Mouse (Mus musculus) hindbrain, embryonic 14.5 days (tissue): ENCODE results near the gene Taf1. TPM values are rescaled to one million over a fixed set of nuclear protein-coding genes. Genes with fewer than 3 reads are reported as not detected.

ENCODE experiments used
- ATAC-seq: fragments of 200-750 bp; cut with Nextera tagmentation; 2 replicates; pipeline ENCODE4 v1.8.0; 2017; ENCODE audit warnings: moderate number of reproducible peaks, mild to moderate bottlenecking, moderate TSS enrichment, moderate library complexity; ENCODE audit not compliant: low FRiP score
- DNase-seq: peaks from one replicate; pipeline ENCODE4 v3.0.0-alpha.2; 2015; ENCODE audit warnings: low spot score
- H3K27ac ChIP-seq: fragments of 300-500 bp; sonication (generic); 2 replicates; pipeline ENCODE4 v1.5.1; 2014; ENCODE audit warnings: mild to moderate bottlenecking, moderate library complexity
- H3K27me3 ChIP-seq: fragments of 300-500 bp; sonication (generic); 2 replicates; pipeline ENCODE4 v1.6.1; 2014; ENCODE audit warnings: mild to moderate bottlenecking, low read length, mixed read lengths; ENCODE audit not compliant: control insufficient read depth, insufficient read depth
- H3K36me3 ChIP-seq: fragments of 300-500 bp; sonication (generic); replicated peaks from 2 replicates; pipeline ENCODE4 v1.6.1; 2014; ENCODE audit not compliant: control insufficient read depth, insufficient read depth
- H3K4me1 ChIP-seq: fragments of 300-500 bp; sonication (generic); replicated peaks from 2 replicates; pipeline ENCODE4 v1.6.1; 2014; ENCODE audit warnings: antibody characterized with exemption, low read length, mixed read lengths; ENCODE audit not compliant: control insufficient read depth, insufficient read depth
- H3K4me2 ChIP-seq: fragments of 300-500 bp; sonication (generic); replicated peaks from 2 replicates; pipeline ENCODE4 v1.6.1; 2014; ENCODE audit warnings: mild to moderate bottlenecking, moderate library complexity
- H3K4me3 ChIP-seq: fragments of 300-500 bp; sonication (generic); replicated peaks from 2 replicates; pipeline ENCODE4 v1.5.1; 2014; ENCODE audit warnings: mild to moderate bottlenecking, low read length
- H3K9ac ChIP-seq: fragments of 300-500 bp; sonication (generic); 2 replicates; pipeline ENCODE4 v1.6.1; 2014
- H3K9me3 ChIP-seq: fragments of 300-500 bp; sonication (generic); 2 replicates; pipeline ENCODE4 v1.6.1; 2016; ENCODE audit warnings: low read length; ENCODE audit not compliant: control insufficient read depth
- WGBS: fragments of 180-500 bp; shearing (Covaris S2); extraction: QIAGEN DNeasy Blood & Tissue Kit; methylation state at CpG from one replicate; pipeline ENCODE4 v1.1.7; 2014; 5-methylcytosine and 5-hydroxymethylcytosine counted together
- polyA plus RNA-seq: library from polyadenylated mRNA; unstranded; fragments of >200 nt; fragmentation: Nextera tagmentation; extraction: Ambion mirVana; gene quantifications from 2 replicates; pipeline ENCODE4 v1.2.1, GENCODE M21; 2014

Taf1 gene
- polyA plus RNA-seq, 1 experiment from 2014 or later = 18.3 TPM

DNA sequence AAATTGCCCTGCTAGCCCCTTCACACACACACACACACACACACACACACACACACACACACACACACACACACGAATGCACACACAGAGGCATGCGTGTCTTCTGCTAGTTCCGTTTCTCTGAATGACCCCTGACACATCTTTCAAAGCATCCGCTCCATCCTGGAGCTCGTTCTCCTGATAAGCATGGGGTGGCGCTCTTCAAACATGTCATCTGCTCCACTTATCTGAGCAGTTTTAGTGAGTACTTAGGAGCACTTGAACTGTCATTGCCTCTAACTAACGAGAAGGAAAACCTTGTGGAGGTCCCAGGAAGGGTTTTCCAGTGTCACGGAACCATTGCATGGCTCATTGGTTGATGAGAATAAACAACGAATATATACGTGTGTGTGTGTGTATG lies 85.4 kb downstream of the Taf1 start:
- H3K9me3 ChIP-seq = no peaks in the 10 kb centered on the region
- no peaks in the 10 kb centered on the region for H3K36me3 ChIP-seq
- H3K4me3 ChIP-seq = no peak overlapping the region
- H3K4me2 ChIP-seq = no peak overlapping the region
- no peak overlapping the region for H3K27ac ChIP-seq
- H3K4me1 ChIP-seq = no peaks in the 10 kb centered on the region
- no peaks in the 10 kb centered on the region for H3K27me3 ChIP-seq
- DNase-seq = no peak
- WGBS = 76% methylated on average over 10 of the region's 10 CpGs
- ATAC-seq = no peak
- no peak overlapping the region for H3K9ac ChIP-seq

DNA sequence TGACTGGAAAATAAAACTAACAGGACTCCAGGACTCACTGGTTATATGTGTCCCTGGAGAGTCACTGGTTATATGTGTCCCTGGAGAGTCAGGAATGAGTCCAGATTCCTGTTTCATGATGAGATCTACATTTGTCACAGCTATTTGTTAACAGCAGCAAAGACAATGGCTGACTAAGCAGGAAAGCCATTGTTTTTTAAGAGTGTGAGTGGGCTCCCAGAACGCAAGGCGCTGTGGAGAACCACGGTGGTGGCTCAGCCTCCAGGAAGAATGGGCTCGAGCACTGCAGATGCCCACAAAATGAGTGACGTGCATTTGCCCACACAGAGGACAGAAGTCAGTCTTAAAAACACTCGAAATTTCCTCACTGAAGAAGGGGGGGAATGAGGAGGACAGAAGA lies 87.8 kb downstream of the Taf1 start:
- Histone ChIP-seq H3K36me3 (no peaks in the 10 kb centered on the region), H3K4me3 (no peak overlapping the region), H3K9ac (no peak overlapping the region), H3K27ac (no peak overlapping the region), H3K4me2 (no peak overlapping the region), H3K9me3 (no peaks in the 10 kb centered on the region), H3K4me1 (no peaks in the 10 kb centered on the region), H3K27me3 (no peaks in the 10 kb centered on the region)
- ATAC-seq (no peak), DNase-seq (no peak)
- WGBS = 56% methylated on average over 6 of the region's 6 CpGs

DNA sequence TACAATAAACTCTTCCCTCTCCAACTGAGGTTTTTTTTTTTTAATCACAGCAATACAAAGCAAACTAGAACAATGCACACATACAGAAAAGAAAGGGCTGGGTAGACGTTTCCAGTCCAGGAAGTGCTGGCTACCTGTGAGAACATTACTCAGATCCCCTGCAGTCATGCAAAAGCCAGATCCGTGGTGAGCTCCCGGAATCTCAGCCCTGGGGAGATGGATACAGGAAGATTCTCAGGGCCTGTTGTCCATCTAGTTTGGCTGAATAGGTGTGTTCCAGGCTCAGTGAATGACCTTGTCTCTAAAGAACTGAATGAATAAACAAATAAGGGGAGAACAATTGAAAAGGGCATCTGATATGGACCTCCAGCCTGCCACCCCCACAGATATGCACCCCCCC lies 90.0 kb downstream of the Taf1 start:
- H3K9me3 ChIP-seq = no peaks in the 10 kb centered on the region
- ATAC-seq (no peak), DNase-seq (no peak)
- no peaks in the 10 kb centered on the region for H3K4me1 ChIP-seq
- H3K4me2 ChIP-seq = no peak overlapping the region
- no peak overlapping the region for H3K9ac ChIP-seq
- 49% methylated on average over 3 of the region's 3 CpGs for WGBS
- H3K27me3 ChIP-seq = no peaks in the 10 kb centered on the region
- no peak overlapping the region for H3K4me3 ChIP-seq
- H3K27ac ChIP-seq = no peak overlapping the region
- no peaks in the 10 kb centered on the region for H3K36me3 ChIP-seq

DNA sequence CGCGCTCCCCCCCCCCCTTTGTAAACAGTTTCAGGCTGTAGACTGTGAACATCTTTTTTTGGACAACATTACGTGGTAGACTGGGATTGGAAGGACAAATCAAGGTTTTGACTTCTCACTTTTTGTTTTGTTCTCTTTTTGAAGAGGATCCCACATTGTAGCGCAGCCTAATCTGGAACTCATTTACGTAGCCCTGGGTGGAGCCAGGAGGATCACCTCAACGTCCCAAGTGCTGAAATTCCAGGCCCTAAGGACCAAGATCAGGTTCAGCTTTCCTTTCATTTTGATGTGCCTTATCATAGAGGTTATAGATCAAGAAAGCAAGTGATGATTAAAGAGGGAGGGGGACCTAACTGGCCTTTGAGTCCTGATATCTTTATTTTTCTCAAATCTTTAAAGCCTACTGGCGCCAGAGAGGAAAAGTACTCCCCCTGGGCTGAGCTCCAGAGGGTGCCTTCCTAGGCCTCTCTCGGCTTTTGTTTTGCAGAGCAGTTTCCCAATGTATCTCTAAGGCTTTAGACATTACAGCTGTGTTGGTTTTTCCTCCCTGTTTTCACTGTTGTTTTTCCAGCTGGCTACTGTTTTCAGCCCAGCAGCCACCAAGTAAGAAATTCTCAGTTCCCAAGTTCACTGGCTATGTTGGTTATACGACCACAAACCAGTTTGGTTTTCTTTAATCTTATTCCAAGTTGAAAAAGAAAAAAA lies 104.4 kb downstream of the Taf1 start:
- no peaks in the 10 kb centered on the region for H3K9me3 ChIP-seq
- 32% methylated on average over 7 of the region's 9 CpGs for WGBS
- H3K27ac ChIP-seq = no peak overlapping the region
- peaks cover 11% of the 10 kb centered on the region; the same call in 1 of the 2 replicates for H3K27me3 ChIP-seq
- DNase-seq (no peak), ATAC-seq (no peak)
- no peaks in the 10 kb centered on the region for H3K36me3 ChIP-seq
- no peak overlapping the region for H3K4me2 ChIP-seq
- H3K4me1 ChIP-seq = no peaks in the 10 kb centered on the region
- no peak overlapping the region for H3K9ac ChIP-seq
- no peak overlapping the region for H3K4me3 ChIP-seq

DNA sequence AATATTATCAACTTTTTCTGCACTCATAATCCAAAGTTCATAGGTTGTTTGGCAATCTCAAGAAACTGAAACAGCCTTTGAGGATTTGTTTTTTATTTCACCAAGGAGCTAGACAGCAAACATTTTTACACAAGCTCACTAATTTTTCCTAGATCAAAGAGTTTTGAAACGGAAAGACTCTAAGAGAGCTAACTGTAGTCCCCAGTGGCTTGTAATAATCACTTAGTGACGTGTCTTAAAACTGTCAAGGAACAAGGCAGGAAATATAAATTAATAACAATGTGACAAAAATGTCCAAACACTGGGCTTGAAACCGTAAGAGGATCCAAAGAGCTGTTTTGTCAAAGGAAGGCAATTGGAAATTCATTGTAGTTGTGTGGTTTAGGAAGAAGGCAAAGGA lies 106.3 kb downstream of the Taf1 start:
- H3K36me3 ChIP-seq = no peaks in the 10 kb centered on the region
- peak overlapping the region; percentile 51 for H3K4me2 ChIP-seq
- peak overlapping the region; percentile 44 for H3K9ac ChIP-seq
- no peak for ATAC-seq
- 20% methylated on average over 3 of the region's 3 CpGs for WGBS
- peaks cover 11% of the 10 kb centered on the region; the same call in 1 of the 2 replicates for H3K27me3 ChIP-seq
- H3K4me1 ChIP-seq = peaks cover 3% of the 10 kb centered on the region; the same call in 1 of the 2 replicates
- H3K9me3 ChIP-seq = no peaks in the 10 kb centered on the region
- no peak for DNase-seq
- H3K27ac ChIP-seq = no peak overlapping the region
- H3K4me3 ChIP-seq = peak overlapping the region; percentile 51

DNA sequence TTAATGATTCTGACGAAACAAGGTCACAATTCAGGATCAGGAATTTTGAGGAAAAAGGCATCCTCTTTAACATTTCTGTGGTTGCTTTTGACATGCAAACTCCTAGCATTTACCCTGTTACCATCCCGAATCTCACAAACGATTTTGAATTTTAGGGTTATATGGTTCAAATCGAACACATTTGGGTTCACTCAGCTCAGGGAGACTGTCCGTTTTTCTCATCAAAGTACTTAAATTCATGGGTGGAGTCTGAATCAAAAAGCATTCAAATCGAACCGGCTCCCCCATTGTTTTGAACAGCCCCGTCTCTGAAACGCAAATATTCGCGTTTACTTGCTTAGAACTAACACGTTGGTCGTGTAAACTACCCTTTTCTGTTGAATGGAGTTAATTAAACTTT lies 106.8 kb downstream of the Taf1 start:
- peak overlapping the region; percentile 51 for H3K4me2 ChIP-seq
- H3K27ac ChIP-seq = peak overlapping the region; percentile 1; the same call in 1 of the 2 replicates
- peaks cover 11% of the 10 kb centered on the region; the same call in 1 of the 2 replicates for H3K27me3 ChIP-seq
- ATAC-seq = peak; percentile 11
- no peaks in the 10 kb centered on the region for H3K36me3 ChIP-seq
- WGBS = 15% methylated on average over 13 of the region's 13 CpGs
- no peaks in the 10 kb centered on the region for H3K9me3 ChIP-seq
- H3K9ac ChIP-seq = peak overlapping the region; percentile 44
- H3K4me1 ChIP-seq = peaks cover 3% of the 10 kb centered on the region; the same call in 1 of the 2 replicates
- no peak for DNase-seq
- peak overlapping the region; percentile 51 for H3K4me3 ChIP-seq

DNA sequence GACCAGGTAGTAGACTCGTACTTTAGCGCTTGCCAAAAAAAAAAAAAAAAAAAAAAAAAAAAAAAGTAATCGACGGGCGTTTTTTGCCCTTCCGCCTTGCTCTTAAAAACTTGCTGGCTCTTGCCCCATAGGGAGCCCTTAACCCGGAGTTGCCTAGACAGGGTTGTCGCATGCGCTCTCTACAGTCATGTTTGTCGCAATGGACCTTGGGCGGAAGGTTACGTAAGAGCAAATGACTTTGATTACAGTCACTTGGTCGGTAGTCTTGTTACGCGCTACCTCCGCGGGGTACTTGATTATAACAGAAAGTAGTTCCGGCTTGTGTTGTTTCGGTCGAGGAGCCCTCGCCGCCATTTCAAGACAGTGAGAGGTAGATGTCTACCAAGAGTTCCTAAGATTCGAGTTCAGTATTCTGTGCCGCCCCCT lies 107.2 kb downstream of the Taf1 start, which contains the start of gene Ogt:
Gene Ogt (plus strand): TSS at position 320 of the 426 bp plus-strand sequence.
- Histone ChIP-seq H3K27ac (peak within 1 kb of the TSS; percentile 89), H3K27me3 (peaks cover 11% of the 10 kb centered on the region; the same call in 1 of the 2 replicates), H3K4me1 (peaks cover 3% of the 10 kb centered on the region; the same call in 1 of the 2 replicates), H3K4me2 (peak within 1 kb of the TSS; percentile 68), H3K36me3 (no peaks in the 10 kb centered on the region; the same call in 1 of the 2 replicates), H3K4me3 (peak within 1 kb of the TSS; percentile 51), H3K9me3 (no peaks in the 10 kb centered on the region), H3K9ac (peak within 1 kb of the TSS; percentile 88)
- DNase-seq (peak; percentile 91), ATAC-seq (peak; percentile 94)
- WGBS = 15% methylated on average over 24 of the region's 24 CpGs

DNA sequence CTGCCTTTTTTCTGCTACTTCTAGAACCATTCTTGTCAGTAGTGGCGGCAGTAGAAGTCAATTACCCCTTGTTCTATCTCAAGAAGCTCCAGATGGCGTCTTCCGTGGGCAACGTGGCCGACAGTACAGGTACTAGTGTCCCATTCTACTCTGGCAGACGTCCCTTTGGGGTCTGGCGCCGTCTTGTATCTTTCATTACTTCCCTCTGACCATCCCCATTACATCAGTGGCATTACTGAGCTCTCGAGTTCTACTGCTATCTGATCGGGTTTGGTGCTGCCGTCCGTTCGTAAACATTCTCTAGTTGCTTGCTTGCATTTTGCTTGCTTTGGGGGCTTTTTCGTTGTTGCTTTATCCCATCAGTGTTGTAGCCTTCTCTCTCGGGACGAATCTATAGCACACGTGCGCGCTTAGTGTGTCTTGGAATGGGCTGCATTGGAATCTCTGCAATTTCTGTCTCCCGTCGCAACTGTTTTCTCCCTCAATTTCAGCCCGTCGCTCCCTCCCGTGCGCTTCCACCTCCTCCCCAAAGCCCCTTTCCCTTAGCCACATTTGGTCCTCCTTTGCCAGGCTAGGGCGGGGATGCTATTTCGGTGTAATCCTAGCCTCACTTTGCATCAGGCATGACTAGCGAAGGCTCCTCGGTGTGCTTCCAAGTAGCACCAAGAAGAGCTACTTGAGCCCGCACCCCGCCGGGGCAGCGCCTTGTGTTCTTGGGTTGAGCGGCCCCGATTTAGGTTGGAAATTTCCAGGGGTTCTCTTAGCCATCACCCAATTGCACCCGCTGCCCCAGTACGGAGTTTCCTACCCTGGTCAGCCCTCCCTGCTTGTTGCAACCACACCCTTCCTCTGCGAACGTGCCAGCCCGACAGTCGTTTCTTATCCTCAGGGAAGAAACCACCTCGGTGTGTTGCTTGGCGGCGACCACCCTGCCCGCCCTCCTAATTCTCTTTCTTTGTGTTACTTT lies 107.9 kb downstream of the Taf1 start:
- peaks cover 11% of the 10 kb centered on the region; the same call in 1 of the 2 replicates for H3K27me3 ChIP-seq
- H3K27ac ChIP-seq = peak overlapping the region; percentile 89
- peak; percentile 64 for ATAC-seq
- H3K9ac ChIP-seq = peak overlapping the region; percentile 88
- H3K4me3 ChIP-seq = peak overlapping the region; percentile 51
- peaks cover 3% of the 10 kb centered on the region; the same call in 1 of the 2 replicates for H3K4me1 ChIP-seq
- no peaks in the 10 kb centered on the region; the same call in 1 of the 2 replicates for H3K36me3 ChIP-seq
- no peak for DNase-seq
- WGBS = 18% methylated on average over 45 of the region's 45 CpGs
- peak overlapping the region; percentile 68 for H3K4me2 ChIP-seq
- H3K9me3 ChIP-seq = no peaks in the 10 kb centered on the region

DNA sequence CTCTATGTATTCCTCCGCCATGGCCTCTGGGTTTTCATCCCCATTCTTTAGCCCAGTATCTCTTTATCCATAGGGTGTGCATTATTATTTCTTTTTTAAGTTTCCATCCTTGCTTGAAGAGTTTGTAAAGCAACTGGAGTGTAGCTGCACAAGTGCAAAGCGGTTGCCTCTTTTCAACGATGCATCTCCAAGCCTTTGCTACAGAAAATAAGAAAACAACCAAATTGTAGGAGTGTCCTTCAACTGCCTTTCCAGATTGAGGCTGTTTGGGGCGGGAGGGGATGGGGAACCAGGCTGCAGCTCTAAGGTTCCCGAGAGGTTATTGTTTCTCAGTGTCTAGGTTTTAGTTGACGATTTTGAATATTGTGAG lies 108.6 kb downstream of the Taf1 start:
- WGBS = 17% methylated on average over 6 of the region's 6 CpGs
- Histone ChIP-seq H3K36me3 (peaks cover 3% of the 10 kb centered on the region; the same call in 1 of the 2 replicates), H3K4me2 (peak overlapping the region; percentile 68), H3K9ac (peak overlapping the region; percentile 88), H3K4me3 (peak overlapping the region; percentile 51), H3K9me3 (no peaks in the 10 kb centered on the region), H3K27ac (peak overlapping the region; percentile 89), H3K27me3 (peaks cover 11% of the 10 kb centered on the region; the same call in 1 of the 2 replicates), H3K4me1 (peaks cover 3% of the 10 kb centered on the region; the same call in 1 of the 2 replicates)
- ATAC-seq = no peak
- no peak for DNase-seq
